Mouse (Mus musculus): ENCODE measurements at regions not wholly inside any gene's neighbourhood (a gene's known extent, or its start where the extent isn't known, plus 50 kb on each side); places are given as distances from the start of the nearest gene placed in this dataset.

DNA sequence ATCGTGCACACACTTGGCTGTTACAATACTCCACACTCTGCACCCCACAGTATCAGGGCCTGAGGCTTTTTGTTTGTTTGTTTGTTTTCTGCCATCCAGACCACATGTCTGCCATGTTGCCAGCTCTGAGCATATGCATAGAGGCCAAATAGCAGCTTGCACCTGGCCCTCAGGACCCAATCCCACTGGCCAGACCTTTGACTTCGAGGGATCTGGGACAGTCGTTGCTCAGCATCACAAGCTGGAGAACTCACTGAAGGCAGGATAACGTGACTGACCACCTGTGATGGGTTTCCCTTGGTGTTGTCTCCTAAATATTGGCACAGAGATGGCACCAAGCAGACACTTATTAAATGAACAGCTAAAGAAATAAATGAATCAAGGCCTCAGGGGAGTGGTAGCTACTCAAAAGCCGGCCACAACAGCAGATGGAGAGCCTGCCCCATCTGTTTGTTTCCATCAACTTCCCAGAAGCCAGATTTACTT lies 88.4 kb downstream of the Setd4 start:
- TF ChIP-seq CTCF (IDR thresholded peaks at IDR 0.05; ENCODE audit: borderline replicate concordance, extremely low read depth, insufficient read depth, insufficient read length): no peak
- no peak for TF ChIP-seq POLR2A (IDR thresholded peaks at IDR 0.05; ENCODE audit: borderline replicate concordance, extremely low read depth, insufficient read depth, insufficient read length, poor library complexity, severe bottlenecking)

Data from brain, embryonic 14.5 days (tissue).